Mouse (Mus musculus): ENCODE data around the gene Rabep1.

GRCm38 (mm10) chr11:70811471-70812240, 32.9 kb upstream of the Rabep1 start:
- no peak for TF ChIP-seq CTCF (IDR thresholded peaks at IDR 0.05; ENCODE audit: low read depth)
- TF ChIP-seq EP300 (IDR thresholded peaks at IDR 0.05; ENCODE audit: low read depth), result no peak
